Comparison of ENCODE assay signal across 13 mouse cellular contexts in genomic region chr11:37768121-37768520, GRCm38 (mm10).
"Had no signal": no experiment of that assay in that cellular context is flagged by ENCODE, and none has a peak within 500 bp of the region (broad histone marks: within the 10 kb centered on the region; RNA-seq: fewer than 3 reads in every experiment).

No protein-coding gene starts in this region.

- DNase-seq: kidney, adult 11 months; kidney, adult 9 months; kidney, postnatal 36 days; lung, adult 18-20 months; midbrain, embryonic 14.5 days; right cerebral cortex, postnatal 14 days; thymus, adult 2 months; thymus, postnatal 25 days had no signal

- H3K4me1 ChIP-seq: limb, embryonic 13.5 days; stomach, embryonic 15.5 days had no signal

- H3K4me2 ChIP-seq: limb, embryonic 13.5 days; stomach, embryonic 15.5 days had no signal

- H3K9me3 ChIP-seq: limb, embryonic 13.5 days; stomach, embryonic 15.5 days had no signal

- H3K36me3 ChIP-seq: limb, embryonic 13.5 days; stomach, embryonic 15.5 days had no signal

- H3K27ac ChIP-seq: kidney, postnatal 0 days; layer of hippocampus, adult 2 months; limb, embryonic 13.5 days; liver, embryonic 14.5 days; stomach, embryonic 15.5 days had no signal

- H3K4me3 ChIP-seq: layer of hippocampus, adult 2 months; limb, embryonic 13.5 days; stomach, embryonic 15.5 days had no signal

- H3K27me3 ChIP-seq: limb, embryonic 13.5 days; stomach, embryonic 15.5 days had no signal

- H3K9ac ChIP-seq: limb, embryonic 13.5 days; liver, embryonic 14.5 days; stomach, embryonic 15.5 days had no signal
